Mouse (Mus musculus): Measurements from ENCODE around the gene Fchsd2.

DNA sequence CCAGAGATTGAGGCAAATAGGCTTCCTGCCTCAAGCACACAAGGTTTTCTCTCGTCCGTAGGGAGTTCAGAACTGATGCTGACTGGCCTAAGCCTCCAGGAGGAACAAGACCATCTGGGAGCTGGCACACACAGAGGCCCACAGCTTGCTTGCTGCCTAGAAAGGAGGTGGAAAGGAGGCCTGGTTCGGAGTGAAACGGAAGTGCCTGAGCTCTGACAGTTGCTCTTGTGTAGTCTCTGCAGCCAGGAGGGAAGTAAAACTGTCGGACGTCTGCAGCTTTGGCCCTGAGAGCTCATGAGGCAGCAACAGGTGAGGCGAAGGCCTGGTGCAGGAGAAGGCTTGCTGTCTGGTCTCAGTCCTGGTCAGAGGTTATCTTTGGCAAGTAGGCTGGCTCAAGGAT lies at the start of gene Fchsd2:
- no peak for TF ChIP-seq CTCF (IDR thresholded peaks at IDR 0.05; ENCODE audit: borderline replicate concordance, extremely low read depth, insufficient read depth, insufficient read length)
- no peak for TF ChIP-seq POLR2A (IDR thresholded peaks at IDR 0.05; ENCODE audit: borderline replicate concordance, extremely low read depth, insufficient read depth, insufficient read length, poor library complexity, severe bottlenecking)

Data from brain, embryonic 14.5 days (tissue).